Mouse (Mus musculus) myocyte (in vitro differentiated cells): Measurements from ENCODE around the gene Tecr. TPM values are rescaled to one million over a fixed set of nuclear protein-coding genes. Genes with fewer than 3 reads are reported as not detected.
"Not testable (repeated sequence)": the region's sequence is repeated elsewhere in the genome, so short reads cannot be mapped to it uniquely, and the experiment has no call there.

Experiments used
- H3K27me3 ChIP-seq: one replicate; pipeline ENCODE4 v1.6.1; 2011; ENCODE audit not compliant: control insufficient read depth, insufficient read depth, insufficient read length
- H3K36me3 ChIP-seq: one replicate; pipeline ENCODE4 v1.6.1; 2011; ENCODE audit not compliant: control insufficient read depth, insufficient read depth
- H3K4me2 ChIP-seq: one replicate; pipeline ENCODE4 v1.6.1; 2011; ENCODE audit warnings: low read depth, control low read depth
- H3K4me3 ChIP-seq: one replicate; pipeline ENCODE4 v1.5.1; 2011; ENCODE audit warnings: mild to moderate bottlenecking, control low read depth, moderate library complexity
- H3K79me2 ChIP-seq: one replicate; pipeline ENCODE4 v1.6.1; 2011; ENCODE audit not compliant: control insufficient read depth, insufficient read depth
- H3ac ChIP-seq: one replicate; pipeline ENCODE4 v1.6.1; 2011; ENCODE audit not compliant: control insufficient read depth, insufficient read length
- CEBPB ChIP-seq: IDR thresholded peaks from 2 replicates; pipeline ENCODE4 v1.6.1; 2011; ENCODE audit warnings: mild to moderate bottlenecking, moderate library complexity; ENCODE audit not compliant: poor library complexity, insufficient read depth, severe bottlenecking
- E2F4 ChIP-seq: IDR thresholded peaks from one replicate; pipeline ENCODE4 v1.6.1; 2011; ENCODE audit warnings: mild to moderate bottlenecking, control low read depth, moderate library complexity; ENCODE audit not compliant: insufficient read depth
- MAX ChIP-seq: IDR thresholded peaks from one replicate; pipeline ENCODE4 v1.6.1; 2011; ENCODE audit warnings: low read depth, mild to moderate bottlenecking, control low read depth
- MYOD1 ChIP-seq, 3 experiments: IDR thresholded peaks; one replicate each; pipeline ENCODE4 v1.6.1; 2011; ENCODE audit warnings: control low read depth in 2 of 3, low read depth in 2 of 3, mild to moderate bottlenecking in 2 of 3, moderate library complexity in 1 of 3; ENCODE audit not compliant: insufficient read length in 2 of 3, control insufficient read depth in 1 of 3
- MYOG ChIP-seq, 3 experiments: IDR thresholded peaks; one replicate each; pipeline ENCODE4 v1.6.1; 2011; ENCODE audit warnings: control low read depth in 2 of 3, low read depth in 2 of 3, mild to moderate bottlenecking in 2 of 3; ENCODE audit not compliant: insufficient read length in 2 of 3, control insufficient read depth in 1 of 3, insufficient read depth in 1 of 3
- POLR2A ChIP-seq: IDR thresholded peaks from one replicate; pipeline ENCODE4 v1.6.1; 2011; ENCODE audit warnings: low read depth, mild to moderate bottlenecking, control low read depth, moderate library complexity; ENCODE audit not compliant: insufficient read length
- POLR2AphosphoS2 ChIP-seq: IDR thresholded peaks from one replicate; pipeline ENCODE4 v1.6.1; 2011; ENCODE audit warnings: low read depth, control low read depth; ENCODE audit not compliant: insufficient read length
- REST ChIP-seq: IDR thresholded peaks from one replicate; pipeline ENCODE4 v1.6.1; 2011; ENCODE audit warnings: mild to moderate bottlenecking, control low read depth, moderate library complexity; ENCODE audit not compliant: insufficient read depth, insufficient read length
- SRF ChIP-seq: IDR thresholded peaks from one replicate; pipeline ENCODE4 v1.6.1; 2011; ENCODE audit warnings: low read depth; ENCODE audit not compliant: control insufficient read depth, insufficient read length
- TCF12 ChIP-seq: IDR thresholded peaks from one replicate; pipeline ENCODE4 v1.6.1; 2011; ENCODE audit warnings: mild to moderate bottlenecking, control low read depth; ENCODE audit not compliant: poor library complexity, insufficient read depth, severe bottlenecking
- TCF3 ChIP-seq: IDR thresholded peaks from one replicate; pipeline ENCODE4 v1.6.1; 2011; ENCODE audit warnings: low read depth, control low read depth; ENCODE audit not compliant: insufficient read length
- USF1 ChIP-seq: IDR thresholded peaks from one replicate; pipeline ENCODE4 v1.6.1; 2011; ENCODE audit warnings: low read depth, mild to moderate bottlenecking, control low read depth, moderate library complexity
- polyA plus RNA-seq: library from polyadenylated mRNA; unstranded; fragments of >200 nt; fragmentation: generic; extraction: Trizol; gene quantifications from one replicate; pipeline ENCODE4 v1.2.1, GENCODE M21; 2012; ENCODE audit warnings: missing spikeins

Tecr gene
- polyA plus RNA-seq, 1 experiment: 459 TPM

DNA sequence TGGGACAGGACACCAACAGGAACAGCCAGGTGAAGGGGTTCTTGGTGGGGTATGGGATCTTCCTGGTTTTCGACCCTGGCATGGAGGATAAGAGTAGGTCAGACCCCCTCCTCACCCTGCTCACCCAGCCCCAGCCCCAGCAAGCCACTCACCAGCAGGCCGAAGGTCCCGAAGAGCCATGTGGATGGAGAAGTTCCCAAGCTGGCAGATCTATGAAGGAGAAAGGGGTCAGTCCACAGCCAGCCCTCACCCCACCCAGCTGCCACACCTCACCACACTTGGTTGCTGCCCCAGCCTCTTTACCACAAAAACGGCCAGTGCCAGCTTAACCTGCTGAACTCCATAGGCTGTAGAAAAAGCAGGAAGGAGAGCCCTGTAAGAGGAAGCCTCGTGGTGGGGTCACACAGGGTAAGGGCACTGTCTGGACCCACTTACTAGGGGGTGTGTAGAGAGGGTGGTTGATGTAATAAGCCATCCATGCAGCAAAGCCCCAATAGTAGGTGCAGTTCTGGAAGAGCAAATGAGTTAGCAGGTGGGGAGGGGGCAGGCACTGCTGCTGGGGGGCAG lies 35.4 kb downstream of the Tecr start:
- Histone ChIP-seq H3K79me2 (peaks cover 26% of the 10 kb centered on the region), H3K36me3 (peaks cover 3% of the 10 kb centered on the region), H3K4me3 (no peak overlapping the region), H3K4me2 (no peak overlapping the region), H3ac (no peak overlapping the region), H3K27me3 (no peaks in the 10 kb centered on the region)
- no peak for TF ChIP-seq POLR2A
- peak in 1 of 3 experiments; percentile 15 for TF ChIP-seq MYOG (IDR thresholded peaks at IDR 0.05; ENCODE audit: control insufficient read depth in 1 of 3, insufficient read depth in 1 of 3, insufficient read length in 2 of 3, low read depth in 2 of 3)
- no peak for TF ChIP-seq TCF12
- no peak for TF ChIP-seq USF1
- TF ChIP-seq MAX: no peak
- no peak for TF ChIP-seq REST
- TF ChIP-seq MYOD1 (IDR thresholded peaks at IDR 0.05; ENCODE audit: control insufficient read depth in 1 of 3, insufficient read length in 2 of 3, low read depth in 2 of 3): no peak

DNA sequence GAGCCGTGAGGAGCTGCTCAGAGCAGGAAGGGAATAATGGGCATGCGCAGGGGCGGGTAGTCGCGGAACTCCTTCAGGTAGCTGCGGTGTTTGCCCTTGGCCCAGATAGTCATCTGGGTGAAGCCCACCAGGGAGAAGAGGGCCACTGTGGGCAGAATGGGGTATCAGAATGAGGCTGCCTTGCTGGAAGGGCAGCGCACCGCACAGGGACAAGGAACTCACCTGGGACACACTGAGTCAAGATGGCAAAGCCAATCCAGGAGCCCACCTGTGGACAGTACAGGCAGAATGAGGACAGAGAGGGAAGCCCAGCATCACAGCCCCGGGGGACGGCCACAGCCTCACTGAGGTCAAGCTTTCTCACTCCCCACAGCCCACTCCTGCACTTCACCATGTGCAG lies 36.0 kb downstream of the Tecr start:
- Histone ChIP-seq H3K27me3 (no peaks in the 10 kb centered on the region), H3K79me2 (peaks cover 26% of the 10 kb centered on the region), H3K4me3 (no peak overlapping the region), H3K4me2 (no peak overlapping the region), H3K36me3 (peaks cover 3% of the 10 kb centered on the region), H3ac (no peak overlapping the region)
- peak; percentile 17 for TF ChIP-seq POLR2A
- no peak for TF ChIP-seq POLR2AphosphoS2

DNA sequence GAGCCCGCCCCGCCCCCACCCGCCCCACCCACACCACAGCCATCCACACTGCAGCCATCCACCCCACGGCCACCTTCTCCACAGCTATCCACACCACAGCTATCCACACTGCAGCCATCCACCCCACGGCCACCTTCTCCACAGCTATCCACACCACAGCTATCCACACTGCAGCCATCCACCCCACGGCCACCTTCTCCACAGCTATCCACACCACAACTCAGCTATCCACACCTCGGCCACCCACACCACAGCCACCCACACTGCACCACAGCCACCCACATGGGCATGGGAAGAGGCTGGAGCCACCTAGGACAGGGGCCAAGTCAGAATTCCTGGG lies 36.8 kb downstream of the Tecr start:
- not testable (repeated sequence) for H3K4me3 ChIP-seq, H3K4me2 ChIP-seq, H3K27me3 ChIP-seq, H3K36me3 ChIP-seq, H3ac ChIP-seq
- TF ChIP-seq MYOG (IDR thresholded peaks at IDR 0.05; ENCODE audit: control insufficient read depth in 1 of 3, insufficient read depth in 1 of 3, insufficient read length in 2 of 3, low read depth in 2 of 3): peak in 1 of 3 experiments; percentile 4
- peaks cover 19% of the 10 kb centered on the region for H3K79me2 ChIP-seq

DNA sequence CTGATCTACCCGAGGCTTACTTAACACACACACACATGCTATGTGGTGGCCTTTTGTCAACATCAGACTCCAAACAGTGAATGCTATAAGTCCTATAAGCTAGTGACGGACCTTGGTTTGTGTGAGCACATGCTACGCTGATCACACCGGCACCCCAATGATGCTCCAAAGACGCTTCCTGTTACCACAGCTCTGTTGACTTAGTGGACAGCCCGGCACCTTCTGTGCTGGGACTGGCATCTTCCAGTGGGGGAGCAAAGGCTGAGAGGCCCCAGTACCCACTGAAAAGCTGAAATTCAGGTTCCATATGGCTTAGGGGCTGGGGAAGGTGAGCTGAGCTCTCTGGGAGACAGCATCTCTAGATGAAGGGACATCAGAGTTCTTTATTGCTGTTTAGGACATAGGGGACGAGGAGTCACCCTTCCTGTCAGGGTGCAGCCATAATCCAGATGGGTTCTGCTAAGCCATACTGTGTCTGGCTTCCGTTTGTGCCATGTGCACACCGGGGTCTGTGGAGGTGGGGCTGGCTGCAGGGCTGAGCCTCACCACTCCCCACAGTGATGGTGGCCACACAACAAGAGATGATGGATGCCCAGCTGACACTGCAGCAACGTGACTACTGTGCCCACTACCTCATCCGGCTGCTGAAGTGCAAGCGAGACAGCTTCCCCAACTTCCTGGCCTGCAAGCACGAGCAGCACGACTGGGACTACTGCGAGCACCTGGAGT lies 37.3 kb downstream of the Tecr start:
- no peak overlapping the region for H3K4me2 ChIP-seq
- no peak overlapping the region for H3K4me3 ChIP-seq
- no peak overlapping the region for H3ac ChIP-seq
- H3K36me3 ChIP-seq: peaks cover 3% of the 10 kb centered on the region
- H3K79me2 ChIP-seq: peaks cover 19% of the 10 kb centered on the region
- TF ChIP-seq CEBPB (no peak), POLR2A (peak; percentile 13)
- no peaks in the 10 kb centered on the region for H3K27me3 ChIP-seq

DNA sequence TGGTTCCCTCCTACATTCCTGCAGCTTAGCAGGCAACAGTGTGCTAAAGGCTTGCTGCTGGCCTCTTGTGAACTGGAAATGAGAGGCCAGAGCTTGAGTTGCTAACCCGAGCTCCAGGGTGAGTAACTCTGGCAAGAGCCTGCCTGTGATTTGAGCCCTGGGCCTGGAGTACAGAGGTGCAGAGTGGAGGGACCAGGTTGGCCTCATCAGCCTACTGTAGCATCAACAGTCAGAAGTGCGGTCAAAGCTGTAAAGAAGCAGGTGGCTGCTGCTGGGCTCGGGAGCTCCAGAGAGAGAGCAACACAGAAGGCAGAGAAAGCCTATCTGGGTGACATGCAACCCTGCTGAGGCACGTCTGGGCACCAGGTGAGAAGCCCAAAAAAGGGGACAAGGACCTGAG lies 38.6 kb downstream of the Tecr start:
- no peak overlapping the region for H3K4me2 ChIP-seq
- no peaks in the 10 kb centered on the region for H3K27me3 ChIP-seq
- peaks cover 3% of the 10 kb centered on the region for H3K36me3 ChIP-seq
- H3ac ChIP-seq: no peak overlapping the region
- H3K79me2 ChIP-seq: peaks cover 19% of the 10 kb centered on the region
- TF ChIP-seq MYOD1 (IDR thresholded peaks at IDR 0.05; ENCODE audit: control insufficient read depth in 1 of 3, insufficient read length in 2 of 3, low read depth in 2 of 3) (no peak), CEBPB (no peak), USF1 (no peak), TCF3 (no peak), TCF12 (no peak), SRF (no peak), POLR2AphosphoS2 (no peak), REST (no peak), MYOG (IDR thresholded peaks at IDR 0.05; ENCODE audit: control insufficient read depth in 1 of 3, insufficient read depth in 1 of 3, insufficient read length in 2 of 3, low read depth in 2 of 3) (no peak), POLR2A (no peak), E2F4 (no peak)
- no peak overlapping the region for H3K4me3 ChIP-seq

DNA sequence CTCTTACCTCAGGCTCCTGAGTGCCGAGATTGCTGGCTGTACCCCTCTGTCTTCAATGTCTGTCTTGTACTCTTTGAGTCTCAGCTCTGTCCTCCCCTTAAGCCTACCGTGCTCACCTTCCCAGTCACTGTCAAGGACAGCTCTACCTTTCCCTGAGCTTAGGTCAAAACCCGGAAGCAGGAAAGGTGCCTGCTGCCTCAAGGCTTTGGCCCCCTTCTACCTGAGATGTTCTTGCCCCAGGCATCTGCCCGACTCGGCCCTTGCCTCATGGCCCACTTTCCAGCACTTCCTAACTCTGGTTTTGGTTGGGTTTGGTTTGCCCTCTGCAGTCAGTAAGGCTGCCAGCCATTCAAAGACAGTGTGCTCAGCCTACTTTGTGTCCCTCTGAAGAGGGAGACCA lies 39.0 kb downstream of the Tecr start:
- no peaks in the 10 kb centered on the region for H3K27me3 ChIP-seq
- peaks cover 3% of the 10 kb centered on the region for H3K36me3 ChIP-seq
- no peak overlapping the region for H3ac ChIP-seq
- H3K4me3 ChIP-seq: no peak overlapping the region
- H3K4me2 ChIP-seq: no peak overlapping the region
- peaks cover 19% of the 10 kb centered on the region for H3K79me2 ChIP-seq
- TF ChIP-seq CEBPB: no peak
- TF ChIP-seq USF1: no peak
